Mouse (Mus musculus) c-Kit-positive CD71-positive TER-119-positive erythroid progenitor cells, embryonic 14.5 days (primary cell): ENCODE measurements around the gene Sohlh1.
A peak's percentile ranks its signal among the peaks of the same experiment; 100 is the strongest.

Experiments used
- DNase-seq: peaks from one replicate; pipeline ENCODE4 v3.0.0-alpha.2; 2013; ENCODE audit warnings: low spot score

Gene Sohlh1

DNA sequence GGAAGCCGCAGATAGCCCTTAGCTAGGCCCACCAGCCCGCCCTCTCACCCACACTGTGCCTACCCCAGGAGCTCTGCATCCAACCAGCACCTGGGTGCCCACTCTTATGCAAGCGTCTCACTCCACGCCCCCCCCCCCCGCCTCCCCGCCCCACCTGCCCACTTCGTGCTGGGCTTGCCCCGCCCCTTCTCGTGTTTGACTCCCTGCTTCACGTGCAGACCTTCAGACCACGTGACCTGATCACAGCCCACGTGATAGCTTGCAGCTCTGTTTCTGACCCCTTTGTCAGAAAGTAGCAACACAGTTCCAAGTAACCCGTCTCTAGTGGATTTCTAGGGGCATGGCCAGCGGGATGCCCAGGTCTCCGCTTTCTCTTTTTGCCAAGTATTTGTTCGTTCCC is at the start of gene Sohlh1:
Gene Sohlh1 (minus strand): TSS at position 23 of the 400 bp plus-strand sequence.
- no peak for DNase-seq

GRCm38 (mm10) chr2:25892440-25892839 is 45.4 kb upstream of the Sohlh1 start:
- no peak for DNase-seq

- no peak for DNase-seq
Observed at GRCm38 (mm10) chr2:25888144-25888543, 41.1 kb upstream of the Sohlh1 start.

DNA sequence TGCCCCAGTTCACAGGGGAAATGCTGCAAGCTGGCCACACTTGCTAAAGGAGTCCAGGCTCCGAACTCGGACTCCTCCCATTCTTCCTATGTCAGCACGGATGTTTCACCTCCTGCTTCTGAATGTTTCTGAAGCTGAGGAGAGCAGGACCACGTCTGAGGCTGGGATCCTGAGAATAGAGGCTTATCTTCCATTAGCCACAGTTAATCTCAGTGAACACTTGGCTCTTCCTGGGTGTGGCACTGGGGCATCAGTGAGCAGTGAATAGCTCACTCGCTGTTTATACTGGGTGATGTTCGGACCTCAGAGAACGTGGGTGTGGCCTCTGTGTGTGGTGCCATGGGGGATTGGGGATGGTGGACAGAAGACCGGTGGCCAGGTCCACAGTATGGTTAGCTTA is 40.2 kb upstream of the Sohlh1 start:
- DNase-seq: peak; percentile 56

GRCm38 (mm10) chr2:25884756-25885155 is 37.7 kb upstream of the Sohlh1 start:
- DNase-seq: no peak

GRCm38 (mm10) chr2:25882276-25882675 is 35.2 kb upstream of the Sohlh1 start:
- no peak for DNase-seq

- DNase-seq: no peak
Observed at GRCm38 (mm10) chr2:25879061-25879460, 32.0 kb upstream of the Sohlh1 start.

DNA sequence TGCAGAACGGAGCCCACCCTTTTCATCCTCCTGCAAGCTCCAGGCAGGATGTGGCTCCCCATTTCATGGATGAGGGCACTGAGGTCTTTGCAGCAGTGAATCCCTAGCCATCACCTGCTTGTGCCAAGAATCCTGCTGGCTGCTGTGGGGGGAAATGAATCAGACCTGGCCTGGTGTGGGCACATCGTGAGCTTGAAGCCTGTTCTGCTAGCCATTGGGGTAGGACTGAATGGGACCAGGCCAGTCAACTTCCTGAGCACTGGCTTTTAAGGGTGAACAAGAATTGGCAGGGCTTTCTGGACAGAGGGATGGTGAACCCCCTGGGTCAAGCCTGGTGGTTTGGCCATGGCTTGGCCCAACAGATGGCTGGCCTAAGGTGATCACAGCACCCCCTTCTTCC is 31.5 kb upstream of the Sohlh1 start:
- no peak for DNase-seq

GRCm38 (mm10) chr2:25877736-25878268 is 30.8 kb upstream of the Sohlh1 start:
- no peak for DNase-seq

DNA sequence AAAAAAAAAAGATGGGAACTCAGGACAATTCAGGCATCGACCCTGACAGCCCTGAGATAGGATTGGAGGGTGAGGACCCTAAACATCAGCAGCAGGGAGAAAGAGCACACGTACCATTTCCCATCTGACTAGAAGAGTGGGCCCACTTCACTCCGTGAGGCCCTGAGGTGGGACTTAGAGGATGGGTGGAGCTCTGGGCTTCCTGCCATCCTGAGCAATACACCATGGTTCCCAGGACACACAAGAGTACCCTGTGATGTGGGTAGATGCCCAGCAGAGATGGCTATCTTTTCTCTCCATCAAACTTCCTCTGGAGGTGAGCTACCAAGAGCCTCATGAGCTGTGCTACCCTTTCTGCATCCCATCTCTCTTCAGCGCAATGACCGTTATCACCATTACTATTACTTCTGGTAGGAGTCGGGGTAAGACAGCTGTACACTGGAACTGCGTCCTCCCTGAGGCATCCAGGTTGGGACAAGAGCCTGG is 30.2 kb upstream of the Sohlh1 start:
- DNase-seq: no peak

DNA sequence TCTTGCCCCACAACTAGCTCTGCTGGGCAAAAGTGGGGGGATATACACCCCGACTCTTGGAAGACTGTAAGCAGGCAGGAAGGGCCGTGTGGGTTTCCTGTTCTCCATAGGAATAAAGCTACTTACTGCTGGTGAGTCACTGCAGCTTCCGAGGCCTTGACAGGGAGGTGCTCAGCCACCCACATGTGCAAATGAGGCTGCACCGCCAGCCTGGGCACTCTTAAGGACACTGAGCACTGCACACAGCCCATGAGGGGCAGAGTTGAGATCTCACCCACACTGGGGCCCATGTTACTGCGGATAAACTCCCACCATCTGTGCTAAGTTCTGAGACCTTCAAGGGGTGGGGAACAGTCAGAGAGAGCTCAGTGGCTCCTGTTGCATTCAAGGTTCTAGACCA is 19.6 kb upstream of the Sohlh1 start:
- DNase-seq: no peak

DNA sequence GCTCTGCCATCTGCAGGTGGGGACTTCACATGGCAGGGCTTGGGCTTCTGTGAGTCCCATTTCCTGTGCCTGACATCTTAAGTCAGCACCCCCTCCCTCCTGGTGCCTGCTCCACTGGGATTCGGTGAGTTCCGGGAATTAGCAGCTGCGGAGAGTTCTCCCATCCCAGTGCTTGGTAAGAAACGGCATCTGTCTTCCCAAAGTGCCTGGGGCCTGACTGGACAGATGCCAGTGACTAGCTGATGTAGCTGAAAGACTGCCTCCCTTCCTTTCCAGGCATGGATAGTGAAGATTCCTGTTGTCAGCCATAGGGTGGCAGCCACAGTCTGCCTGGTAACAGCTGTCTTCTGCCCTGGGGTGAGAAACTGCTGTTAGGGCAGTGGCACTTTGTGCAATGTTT is 18.4 kb upstream of the Sohlh1 start:
- no peak for DNase-seq

DNA sequence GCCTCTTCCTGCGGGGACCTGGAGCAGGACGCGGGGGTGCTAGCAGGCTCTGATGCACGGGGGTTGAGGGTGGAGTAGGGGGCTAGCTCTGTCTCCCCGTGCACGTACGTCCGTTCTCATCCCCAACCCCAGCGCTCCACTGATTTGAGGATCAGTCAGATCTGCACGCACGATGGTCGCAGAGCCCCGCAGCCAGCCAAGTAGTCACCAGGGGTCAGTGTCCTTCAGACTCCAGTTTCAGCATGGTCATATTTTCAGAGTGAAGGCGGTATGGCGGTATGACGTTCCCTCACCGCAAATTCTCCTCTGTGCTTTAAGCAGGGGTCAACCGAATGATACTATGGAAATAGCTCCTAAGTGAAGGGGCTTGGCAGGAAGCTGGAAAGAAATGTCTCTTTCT is 17.2 kb upstream of the Sohlh1 start:
- no peak for DNase-seq

DNA sequence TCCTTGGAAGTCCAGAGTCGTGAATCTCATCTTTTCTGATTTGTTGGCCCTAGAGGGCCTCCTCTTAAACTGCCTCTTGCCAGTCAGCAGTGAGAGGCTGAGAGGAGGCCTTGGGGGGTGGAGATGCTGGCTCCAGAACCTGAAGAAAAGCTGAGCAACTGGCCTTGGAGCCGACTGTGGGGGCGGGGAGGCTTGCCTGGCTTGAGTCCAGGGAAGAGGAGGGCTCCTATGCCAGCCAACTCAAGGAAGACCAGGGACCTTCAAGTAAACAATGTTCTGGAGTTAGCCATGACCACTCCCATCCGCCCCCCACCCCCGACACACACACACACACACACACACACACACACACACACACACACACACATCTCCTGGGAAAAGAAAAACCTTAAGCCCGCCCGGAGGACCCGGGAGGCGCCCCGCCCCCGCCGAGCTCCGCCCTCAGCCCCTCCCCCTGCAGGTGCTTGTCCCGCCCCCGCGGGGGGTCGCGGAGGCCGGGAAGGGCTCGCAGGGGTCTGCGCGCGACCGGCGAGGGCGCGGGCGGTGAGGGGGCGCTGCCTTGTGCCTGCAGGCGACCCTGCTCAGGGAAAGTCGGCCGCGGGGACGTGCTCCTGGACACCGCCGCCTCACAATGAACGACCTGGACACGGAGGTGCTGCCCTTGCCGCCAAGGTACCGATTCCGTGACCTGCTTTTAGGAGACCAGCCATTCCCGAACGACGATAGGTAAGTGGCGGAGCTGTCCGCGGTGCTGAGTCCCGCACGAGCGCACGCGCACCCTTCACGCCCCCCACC is 16.5 kb upstream of the Sohlh1 start, which contains the start of gene Kcnt1:
Gene Kcnt1 (plus strand): TSS at position 398 of the 795 bp plus-strand sequence.
- no peak for DNase-seq

- no peak for DNase-seq
Observed at GRCm38 (mm10) chr2:25862696-25863270, 15.7 kb upstream of the Sohlh1 start.

DNA sequence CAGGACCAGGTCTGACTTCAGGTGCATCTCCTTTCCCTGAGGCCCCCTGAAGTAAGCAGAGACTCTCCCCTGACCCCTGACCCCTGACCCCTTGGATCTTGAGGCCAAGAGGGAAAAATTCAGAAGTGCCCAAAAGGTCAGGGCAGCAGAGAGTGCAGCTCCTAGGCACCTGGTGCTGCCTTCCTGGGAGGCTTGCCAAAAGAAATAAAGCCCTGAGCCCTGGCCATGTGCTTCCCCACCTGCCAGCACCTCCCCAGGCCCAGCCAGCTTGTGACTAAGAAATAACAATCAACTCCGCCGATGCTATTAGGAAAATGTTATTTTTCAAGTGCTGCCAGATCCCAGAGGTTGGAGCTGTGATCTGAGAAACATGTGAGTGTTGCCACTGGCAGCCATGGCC is 15.0 kb upstream of the Sohlh1 start:
- DNase-seq: no peak

GRCm38 (mm10) chr2:25859891-25860290 is 12.8 kb upstream of the Sohlh1 start:
- no peak for DNase-seq

DNA sequence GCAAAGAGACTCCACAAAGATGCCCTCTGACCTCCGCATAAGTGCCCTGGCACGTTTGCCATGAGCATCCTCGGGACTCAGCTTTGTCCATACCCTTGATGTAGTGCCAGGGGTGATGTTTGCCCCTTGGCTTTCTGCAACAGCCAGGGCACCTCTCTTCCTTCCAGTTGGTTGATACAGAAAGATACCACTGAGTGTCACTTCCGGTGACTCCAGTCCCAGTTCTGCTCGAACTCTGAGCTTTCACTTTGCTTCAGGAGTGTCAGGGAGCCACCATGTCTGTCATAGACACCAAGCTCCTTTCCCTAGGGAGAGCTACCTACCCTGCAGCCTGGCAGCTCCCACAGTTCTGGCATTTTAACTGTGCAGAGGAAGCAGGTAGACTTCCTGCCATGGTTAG is 7.0 kb upstream of the Sohlh1 start:
- DNase-seq: no peak

- DNase-seq: no peak
Observed at GRCm38 (mm10) chr2:25852626-25853025, 5.6 kb upstream of the Sohlh1 start.

GRCm38 (mm10) chr2:25850330-25850729 is 3.3 kb upstream of the Sohlh1 start:
- DNase-seq: peak; percentile 40

GRCm38 (mm10) chr2:25846516-25846915 is 532 bp downstream of the Sohlh1 start:
- no peak for DNase-seq

GRCm38 (mm10) chr2:25844097-25844496 is 3.0 kb downstream of the Sohlh1 start:
- DNase-seq: no peak

GRCm38 (mm10) chr2:25842758-25843157 is 4.3 kb downstream of the Sohlh1 start:
- no peak for DNase-seq
